Mouse (Mus musculus) heart, postnatal 0 days (tissue): ENCODE results near the gene Ajuba. TPM values are rescaled to one million over a fixed set of nuclear protein-coding genes. Genes with fewer than 3 reads are reported as not detected.

Experiments used
- ATAC-seq: fragments of 200-750 bp; cut with Nextera tagmentation; 2 replicates; pipeline ENCODE4 v1.8.0; 2017; ENCODE audit warnings: low read depth, moderate number of reproducible peaks, moderate library complexity; ENCODE audit not compliant: insufficient read depth
- DNase-seq: peaks from one replicate; pipeline ENCODE4 v3.0.0-alpha.2; 2016; ENCODE audit warnings: low spot score
- H3K27ac ChIP-seq: fragments of 300-500 bp; sonication (generic); 2 replicates; pipeline ENCODE4 v1.5.1; 2014; ENCODE audit warnings: low read depth, mild to moderate bottlenecking
- H3K27me3 ChIP-seq: fragments of 300-500 bp; sonication (generic); 2 replicates; pipeline ENCODE4 v1.6.1; 2014; ENCODE audit warnings: low read length, mixed read lengths; ENCODE audit not compliant: control insufficient read depth, insufficient read depth
- H3K36me3 ChIP-seq: fragments of 300-500 bp; sonication (generic); replicated peaks from 2 replicates; pipeline ENCODE4 v1.6.1; 2014; ENCODE audit warnings: low read length, mixed read lengths; ENCODE audit not compliant: control insufficient read depth, insufficient read depth
- H3K4me1 ChIP-seq: fragments of 300-500 bp; sonication (generic); 2 replicates; pipeline ENCODE4 v1.6.1; 2014; ENCODE audit warnings: antibody characterized with exemption; ENCODE audit not compliant: control insufficient read depth, insufficient read depth
- H3K4me2 ChIP-seq: fragments of 300-500 bp; sonication (generic); 2 replicates; pipeline ENCODE4 v1.6.1; 2014; ENCODE audit warnings: low read depth, mild to moderate bottlenecking, low read length, moderate library complexity
- H3K4me3 ChIP-seq: fragments of 300-500 bp; sonication (generic); 2 replicates; pipeline ENCODE4 v1.5.1; 2014; ENCODE audit warnings: low read depth, low read length
- H3K9ac ChIP-seq: fragments of 300-500 bp; sonication (generic); replicated peaks from 2 replicates; pipeline ENCODE4 v1.6.1; 2014; ENCODE audit warnings: low read depth, low read length, mixed read lengths
- H3K9me3 ChIP-seq: fragments of 300-500 bp; sonication (generic); replicated peaks from 2 replicates; pipeline ENCODE4 v1.6.1; 2016; ENCODE audit warnings: low read length; ENCODE audit not compliant: control insufficient read depth
- CTCF ChIP-seq: IDR thresholded peaks from 2 replicates; pipeline ENCODE4 v1.5.1; 2016; ENCODE audit warnings: antibody characterized with exemption, control low read depth, low read depth
- EP300 ChIP-seq: IDR thresholded peaks from 2 replicates; pipeline ENCODE4 v1.6.1; 2016; ENCODE audit warnings: antibody characterized with exemption, low read depth
- WGBS: fragments of 180-500 bp; shearing (Covaris S2); extraction: QIAGEN DNeasy Blood & Tissue Kit; methylation state at CpG from one replicate; pipeline ENCODE4 v1.1.7; 2014; 5-methylcytosine and 5-hydroxymethylcytosine counted together
- polyA plus RNA-seq: library from polyadenylated mRNA; unstranded; fragments of >200 nt; fragmentation: Nextera tagmentation; extraction: Ambion mirVana; gene quantifications from 2 replicates; pipeline ENCODE4 v1.2.1, GENCODE M21; 2015
- total RNA-seq: library from RNA; depleted of rRNA; stranded (reverse); fragments of >200 nt; gene quantifications from 2 replicates; pipeline ENCODE4 v1.2.3, GENCODE M21; 2014; ENCODE audit warnings: low replicate concordance

Gene Ajuba
- total and polyA plus RNA-seq, 2 experiments from 2014 or later, result 11.3 to 24.8 TPM

GRCm38 (mm10) chr14:54592319-54592934, 15.1 kb upstream of the Ajuba start:
- Histone ChIP-seq H3K4me1 (peaks cover 17% of the 10 kb centered on the region; the same call in 1 of the 2 replicates), H3K9ac (peak overlapping the region; percentile 26; the same call in 1 of the 2 replicates), H3K4me2 (peak overlapping the region; percentile 6; the same call in 1 of the 2 replicates), H3K4me3 (no peak overlapping the region), H3K9me3 (no peaks in the 10 kb centered on the region), H3K27me3 (no peaks in the 10 kb centered on the region), H3K36me3 (no peaks in the 10 kb centered on the region), H3K27ac (peak overlapping the region; percentile 85)
- WGBS, result 21% methylated on average over 10 of the region's 10 CpGs
- TF ChIP-seq EP300 (no peak), CTCF (no peak)
- peak; percentile 79 for DNase-seq
- ATAC-seq, result peak; percentile 90

GRCm38 (mm10) chr14:54591056-54591455, 13.7 kb upstream of the Ajuba start:
- TF ChIP-seq EP300 (no peak), CTCF (no peak)
- Histone ChIP-seq H3K36me3 (no peaks in the 10 kb centered on the region), H3K9ac (no peak overlapping the region), H3K9me3 (no peaks in the 10 kb centered on the region), H3K4me2 (no peak overlapping the region), H3K4me3 (no peak overlapping the region), H3K27me3 (no peaks in the 10 kb centered on the region), H3K27ac (no peak overlapping the region), H3K4me1 (peaks cover 17% of the 10 kb centered on the region; the same call in 1 of the 2 replicates)
- DNase-seq (no peak), ATAC-seq (no peak)
- WGBS, result 90% methylated on average over 16 of the region's 16 CpGs

- H3K9me3 ChIP-seq, result no peaks in the 10 kb centered on the region
- no peak overlapping the region for H3K27ac ChIP-seq
- H3K4me3 ChIP-seq, result no peak overlapping the region
- DNase-seq, result peak; percentile 74
- TF ChIP-seq CTCF (peak; percentile 79), EP300 (no peak)
- H3K4me1 ChIP-seq, result 0 out of 2 replicates have a peak, but pooled peaks cover 3% of the 10 kb centered on the region
- no peak overlapping the region for H3K4me2 ChIP-seq
- peaks cover 10% of the 10 kb centered on the region for H3K36me3 ChIP-seq
- peak; percentile 56 for ATAC-seq
- WGBS, result 26% methylated on average over 7 of the region's 7 CpGs
- H3K9ac ChIP-seq, result no peak overlapping the region
- H3K27me3 ChIP-seq, result no peaks in the 10 kb centered on the region
These were observed 6.5 kb upstream of the Ajuba start for GRCm38 (mm10) chr14:54583681-54584338.

- H3K36me3 ChIP-seq, result peaks cover 10% of the 10 kb centered on the region
- TF ChIP-seq CTCF, result no peak
- no peak overlapping the region for H3K4me2 ChIP-seq
- no peak for ATAC-seq
- H3K27ac ChIP-seq, result no peak overlapping the region
- WGBS, result 88% methylated on average over 9 of the region's 9 CpGs
- H3K9ac ChIP-seq, result no peak overlapping the region
- no peaks in the 10 kb centered on the region; the same call in 1 of the 2 replicates for H3K4me1 ChIP-seq
- no peaks in the 10 kb centered on the region for H3K9me3 ChIP-seq
- H3K4me3 ChIP-seq, result no peak overlapping the region
- DNase-seq, result no peak
- no peaks in the 10 kb centered on the region for H3K27me3 ChIP-seq
These were observed 5.2 kb upstream of the Ajuba start for GRCm38 (mm10) chr14:54582536-54582935.

- Histone ChIP-seq H3K9ac (no peak overlapping the region), H3K36me3 (peaks cover 5% of the 10 kb centered on the region), H3K27me3 (no peaks in the 10 kb centered on the region), H3K4me2 (no peak overlapping the region), H3K9me3 (no peaks in the 10 kb centered on the region), H3K4me1 (peaks cover 9% of the 10 kb centered on the region; the same call in 1 of the 2 replicates), H3K27ac (no peak overlapping the region), H3K4me3 (no peak overlapping the region)
- no peak for TF ChIP-seq CTCF
- no peak for TF ChIP-seq EP300
- DNase-seq (no peak), ATAC-seq (no peak)
- WGBS, result 73% methylated on average over 7 of the region's 7 CpGs
These were observed 2.3 kb upstream of the Ajuba start for GRCm38 (mm10) chr14:54579638-54580037.
